Mouse (Mus musculus) small intestine, adult 2 months (tissue): Measurements from ENCODE around the gene Camta1.

Source experiments
- CTCF ChIP-seq: fragments of 200-500 bp; IDR thresholded peaks from 2 replicates; pipeline ENCODE4 v1.5.1; 2012; ENCODE audit warnings: low read depth, mild to moderate bottlenecking, control low read depth, inconsistent platforms, low read length, moderate library complexity, mixed read lengths; ENCODE audit not compliant: insufficient replicate concordance, insufficient read length; ENCODE audit errors: extremely low read depth
- POLR2A ChIP-seq: fragments of 200-500 bp; IDR thresholded peaks from 2 replicates; pipeline ENCODE4 v1.6.1; 2012; ENCODE audit warnings: low read depth, mild to moderate bottlenecking, control low read depth, inconsistent platforms, low read length, moderate library complexity

DNA sequence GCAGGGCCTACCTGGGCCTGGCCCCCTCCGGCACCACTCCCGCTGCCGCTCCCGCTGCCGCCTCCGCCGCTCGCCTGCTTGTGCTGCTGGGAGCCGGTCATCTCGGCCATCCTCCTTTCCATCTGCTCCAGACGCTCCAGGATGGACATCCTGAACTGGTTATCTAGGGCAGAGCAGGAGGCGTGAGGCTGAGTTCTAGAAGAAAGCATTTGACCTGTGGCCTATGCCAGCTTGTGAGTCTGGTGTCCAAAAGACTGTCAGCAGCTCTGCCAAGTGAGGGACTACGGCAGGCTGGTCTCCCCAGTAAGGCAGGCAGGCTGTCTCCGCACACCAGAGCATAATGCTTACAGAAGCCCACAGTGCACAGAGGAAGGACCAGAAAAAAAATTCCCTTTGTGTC is 772.9 kb downstream of the Camta1 start:
- TF ChIP-seq POLR2A (no peak), CTCF (no peak)
